Mouse (Mus musculus) liver, embryonic 14.5 days (tissue): ENCODE results near the gene Kbtbd13.

Experiments used
- CTCF ChIP-seq: IDR thresholded peaks from 2 replicates; pipeline ENCODE4 v1.5.1; 2016; ENCODE audit warnings: antibody characterized with exemption, low read depth, control low read depth
- EP300 ChIP-seq: IDR thresholded peaks from 2 replicates; pipeline ENCODE4 v1.6.1; 2016; ENCODE audit warnings: antibody characterized with exemption, low read depth

DNA sequence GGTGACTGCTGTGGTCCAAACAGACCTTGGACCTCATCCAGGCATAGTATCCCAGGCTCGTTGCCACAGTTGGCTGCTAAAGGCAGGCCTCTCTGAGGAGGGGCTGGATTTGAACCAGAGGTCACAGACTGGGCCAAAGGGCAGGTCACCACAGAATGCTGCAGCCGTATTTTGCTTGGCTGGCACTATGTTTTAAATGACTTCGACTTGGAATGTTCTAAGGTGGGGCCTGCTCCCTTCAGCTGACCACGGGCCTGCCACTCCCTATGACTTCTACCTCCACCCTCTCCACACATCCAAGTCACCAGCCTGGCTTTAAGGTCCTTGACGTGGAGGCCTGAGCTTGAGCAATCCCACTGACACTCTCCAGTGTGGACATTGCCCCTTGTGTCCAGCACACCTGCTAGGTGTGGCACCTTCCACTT, 17.4 kb upstream of the Kbtbd13 start:
- no peak for TF ChIP-seq CTCF
- TF ChIP-seq EP300 = no peak
